Mouse (Mus musculus) layer of hippocampus, adult 11-12 months (tissue): Measurements from ENCODE around the gene Robo1.

Experiments
- DNase-seq: peaks from one replicate; pipeline ENCODE4 v3.0.0; 2022; ENCODE audit warnings: low spot score

Gene Robo1

DNA sequence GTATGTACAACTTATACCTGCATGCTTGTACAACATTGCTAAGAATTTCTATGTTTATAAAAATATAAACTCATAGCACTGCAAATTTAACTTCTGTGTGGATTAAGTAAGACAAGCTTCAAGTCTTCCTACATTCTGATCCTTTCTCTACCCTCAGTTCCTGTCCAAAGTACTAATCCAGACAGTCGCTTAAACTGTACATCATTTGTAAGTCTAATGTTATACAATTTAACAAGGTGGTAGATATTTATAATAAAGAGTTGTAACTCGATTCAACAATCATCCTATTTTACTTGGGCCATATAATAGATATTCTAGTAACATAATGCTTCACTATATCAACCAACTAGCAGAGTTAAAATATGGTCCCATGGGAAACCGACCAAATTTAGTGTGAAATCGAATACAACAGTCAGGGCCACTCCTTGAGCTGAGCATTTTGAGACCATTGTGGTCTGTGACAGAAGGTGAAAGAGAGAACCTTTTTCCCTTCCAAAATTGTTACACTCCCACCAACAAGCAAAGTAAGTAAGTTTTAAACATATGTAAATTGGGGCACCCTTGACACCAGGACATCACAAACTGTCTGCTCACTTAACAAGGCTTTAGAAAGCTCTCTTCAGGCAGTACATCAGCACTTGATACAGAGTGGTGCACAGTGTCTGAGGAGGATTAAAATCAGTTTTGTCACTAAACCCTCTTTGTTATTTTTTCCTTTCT lies 295.5 kb downstream of the Robo1 start:
- DNase-seq: no peak

DNA sequence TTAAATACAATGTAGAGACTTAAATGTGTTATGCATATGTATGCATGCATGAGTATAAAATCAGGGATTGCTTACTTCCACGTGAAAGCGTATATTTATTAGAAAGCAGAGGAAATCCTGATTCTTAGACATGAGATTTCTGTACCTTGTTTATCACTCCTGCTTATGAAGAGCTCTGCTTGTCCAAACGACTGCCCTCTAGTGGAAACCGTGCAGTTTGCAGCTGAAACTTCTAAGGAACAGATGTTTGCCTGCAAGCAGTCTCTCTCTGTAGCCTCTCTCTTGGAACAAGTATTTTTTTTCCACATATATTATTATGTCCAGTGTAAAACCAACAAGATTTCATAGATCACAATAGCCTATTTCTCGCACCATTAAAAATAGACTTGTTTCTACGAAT lies 297.0 kb downstream of the Robo1 start:
- DNase-seq: peak; percentile 81

DNA sequence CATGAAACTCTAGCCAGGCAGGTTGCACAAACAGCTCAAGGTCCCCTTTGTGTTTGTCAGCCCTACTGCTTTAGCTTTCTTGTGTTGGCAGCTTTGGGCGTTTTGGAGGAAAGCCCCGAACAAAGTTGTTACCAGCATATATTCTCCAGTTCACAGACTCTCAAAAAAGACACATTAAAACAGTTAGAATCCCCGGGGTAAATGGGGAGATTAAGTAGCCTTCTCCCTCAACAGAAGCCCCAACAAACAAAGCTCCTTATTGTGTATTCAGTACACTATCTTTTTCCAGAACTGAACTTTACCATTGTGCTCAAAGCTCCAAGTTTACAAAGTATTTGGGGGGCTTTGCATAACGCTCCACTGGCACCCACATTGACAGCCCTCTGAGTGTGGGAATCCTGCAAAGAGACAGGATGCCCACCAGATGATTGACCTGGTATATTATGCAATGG lies 302.6 kb downstream of the Robo1 start:
- no peak for DNase-seq

DNA sequence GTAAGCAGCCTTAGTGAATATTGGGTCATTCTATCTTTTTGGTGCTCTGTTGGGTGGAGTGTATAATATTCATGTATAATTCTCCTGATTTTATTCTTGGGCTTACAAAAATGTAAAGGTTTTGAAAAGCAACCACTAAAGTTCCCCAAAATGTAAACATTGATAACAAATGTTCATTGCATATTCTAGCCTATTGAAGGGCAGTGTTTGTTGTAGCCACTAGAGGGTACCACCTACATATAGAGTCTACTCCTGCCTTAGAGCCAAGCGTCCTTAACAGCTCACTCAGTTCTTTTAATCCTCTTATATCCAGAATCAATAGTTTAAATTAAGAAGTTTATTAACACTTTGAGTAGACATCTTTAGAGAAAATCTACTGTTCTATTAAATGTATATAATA lies 306.8 kb downstream of the Robo1 start:
- no peak for DNase-seq

DNA sequence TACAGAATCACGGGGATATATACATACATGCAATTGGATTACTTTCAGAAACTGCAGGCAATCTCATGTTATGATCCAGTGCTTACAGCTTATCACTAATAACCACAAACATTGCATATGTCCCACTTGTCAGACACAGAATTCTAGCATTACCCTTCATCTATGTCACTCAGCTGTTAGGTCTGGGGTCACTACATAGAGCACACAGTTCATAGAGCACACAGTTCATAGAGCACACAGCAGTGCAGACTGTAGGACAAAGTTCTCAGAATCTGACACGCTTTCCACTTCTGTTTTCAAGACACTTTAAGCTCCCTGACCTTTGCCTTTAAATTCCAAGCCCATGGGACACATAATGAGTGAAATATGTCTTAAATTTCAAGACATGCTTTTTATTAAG lies 307.3 kb downstream of the Robo1 start:
- no peak for DNase-seq

DNA sequence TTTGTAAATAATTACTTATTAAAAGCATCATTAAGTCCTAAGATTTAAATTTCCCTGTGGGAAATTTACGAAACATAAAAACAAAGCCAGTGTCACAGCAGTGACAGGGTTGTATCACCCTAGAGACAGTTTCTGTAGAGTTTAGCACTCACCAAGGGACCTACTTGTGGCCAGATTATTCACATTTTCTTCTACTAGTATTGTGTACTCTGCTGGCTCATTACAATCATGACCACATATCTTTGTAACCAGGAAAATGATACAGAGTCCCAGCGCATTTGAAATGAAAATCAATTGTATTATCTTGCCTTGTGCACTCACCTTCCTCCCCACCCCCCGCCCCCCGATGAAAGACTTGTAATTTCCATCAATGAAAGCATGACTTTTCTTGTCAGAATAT lies 314.3 kb downstream of the Robo1 start:
- no peak for DNase-seq

DNA sequence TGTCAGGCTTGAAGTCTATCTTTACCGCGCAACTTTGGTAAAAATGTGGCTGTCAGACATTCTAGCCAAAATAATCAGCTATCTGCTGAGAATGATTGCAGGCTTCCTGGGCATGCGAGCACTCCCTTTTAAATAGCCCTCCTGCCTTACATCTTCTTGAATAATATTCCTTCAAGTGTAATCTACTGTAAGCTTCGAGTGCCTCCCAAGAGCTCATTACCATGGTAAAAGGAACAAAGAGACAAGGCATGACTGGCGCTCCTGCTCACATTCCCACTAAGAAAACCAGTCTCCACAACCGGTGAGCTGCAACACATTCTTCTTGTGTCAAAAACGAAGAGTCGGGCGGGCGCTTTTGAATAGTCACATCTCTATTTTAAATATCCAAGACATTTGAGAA lies 314.8 kb downstream of the Robo1 start:
- DNase-seq: no peak

DNA sequence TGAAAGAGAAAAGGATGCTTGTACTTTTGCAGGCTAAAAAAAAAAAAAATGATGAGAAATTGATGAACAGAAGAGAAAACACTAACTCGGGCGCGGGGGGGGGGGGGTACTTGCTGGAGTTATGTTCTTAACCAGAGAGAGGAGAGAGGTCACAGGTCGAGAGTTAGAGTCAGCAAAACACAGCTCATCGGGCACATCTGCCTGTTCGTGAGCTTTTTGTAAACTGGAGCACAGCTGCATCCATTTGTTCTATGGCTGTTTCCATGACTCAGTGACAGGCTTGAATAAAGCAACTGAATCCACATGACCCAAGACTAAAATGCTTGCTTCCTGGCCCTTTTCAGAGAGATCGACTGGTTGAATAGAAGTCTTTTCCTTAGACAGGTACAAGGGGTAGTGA lies 325.7 kb downstream of the Robo1 start:
- no peak for DNase-seq

DNA sequence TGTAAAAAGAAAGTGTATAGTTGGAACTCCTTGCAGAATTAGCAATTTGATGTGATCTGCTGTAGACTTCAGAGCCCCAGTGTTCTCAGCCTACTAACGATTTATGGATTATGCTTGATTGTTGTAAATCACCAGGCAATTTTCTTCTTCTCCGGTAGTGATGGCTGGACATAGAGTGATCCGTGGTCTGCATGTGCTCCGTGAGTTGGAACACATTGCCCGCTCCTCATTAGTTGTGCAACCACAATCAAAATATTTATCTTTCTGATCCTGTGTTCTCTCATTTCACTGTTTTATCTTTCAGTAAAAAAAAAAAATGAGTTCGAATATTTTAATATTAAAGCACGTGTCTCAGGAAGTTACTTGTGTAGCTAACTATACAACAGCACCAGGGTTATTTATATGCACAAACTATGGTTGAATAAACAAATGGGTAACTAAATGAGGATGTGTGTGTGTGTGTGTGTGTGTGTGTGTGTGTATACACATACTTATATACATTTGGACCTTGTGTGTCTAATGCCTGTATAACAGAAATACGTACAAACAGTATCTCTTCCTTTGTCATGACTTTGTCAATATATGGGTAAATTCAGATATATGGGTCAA lies 331.3 kb downstream of the Robo1 start:
- DNase-seq: no peak

DNA sequence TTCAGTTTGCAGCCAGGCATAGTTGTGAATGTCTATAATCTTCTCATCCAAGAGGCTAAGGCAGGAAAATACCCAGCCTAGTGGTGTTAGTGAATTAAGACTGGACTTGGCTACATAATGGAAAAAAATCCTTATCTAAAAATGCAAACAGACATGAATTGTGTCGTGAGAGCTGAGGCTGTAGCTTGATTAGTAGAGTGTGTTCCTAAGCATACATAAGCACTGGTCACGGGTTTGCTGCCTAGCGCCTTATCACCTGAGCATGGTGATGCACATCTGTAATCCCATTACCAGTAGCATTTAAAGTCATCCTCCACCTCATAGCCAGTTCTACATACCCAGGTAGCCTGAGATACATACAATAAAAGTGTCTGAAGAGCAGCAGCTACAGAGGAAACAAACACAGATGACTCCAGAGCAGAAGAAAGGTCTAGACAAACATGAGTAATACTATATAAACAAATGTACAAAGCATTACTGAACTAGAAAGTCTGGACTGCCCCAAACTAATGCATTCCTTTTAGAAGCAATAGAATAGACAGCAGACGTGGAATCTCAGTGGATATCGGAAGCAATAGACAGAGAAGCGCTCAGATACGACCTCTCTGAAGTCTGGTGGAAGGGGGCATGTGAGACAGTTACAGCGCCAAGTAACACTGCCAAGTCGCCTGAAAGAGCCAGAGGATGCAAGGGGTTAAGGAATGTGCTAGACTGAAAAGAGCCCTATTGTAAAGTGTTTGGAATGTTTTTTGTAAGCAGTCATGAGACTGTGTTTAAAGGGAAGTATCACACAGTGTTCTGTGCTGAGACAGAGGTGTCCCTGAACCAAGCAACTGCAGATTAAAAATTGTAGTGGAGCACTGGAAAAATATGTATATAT lies 333.1 kb downstream of the Robo1 start:
- no peak for DNase-seq

DNA sequence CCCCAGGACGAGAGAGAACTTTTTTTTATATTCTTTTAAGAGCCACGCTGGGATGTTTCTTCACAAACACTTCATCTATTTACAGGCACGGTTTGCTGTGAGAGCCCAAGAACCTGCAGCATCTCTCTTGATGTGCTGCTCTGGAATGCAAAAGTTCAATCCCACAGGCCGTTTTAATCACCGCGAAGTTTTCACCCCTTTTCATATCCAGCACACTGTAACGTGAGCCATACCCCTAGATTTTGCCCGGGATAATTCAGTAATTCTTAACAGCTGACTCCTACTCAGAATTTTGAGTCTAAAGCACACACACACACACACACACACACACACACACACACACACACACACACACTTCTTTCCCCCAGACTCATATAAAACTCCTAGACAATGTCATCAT lies 337.8 kb downstream of the Robo1 start:
- DNase-seq: no peak

DNA sequence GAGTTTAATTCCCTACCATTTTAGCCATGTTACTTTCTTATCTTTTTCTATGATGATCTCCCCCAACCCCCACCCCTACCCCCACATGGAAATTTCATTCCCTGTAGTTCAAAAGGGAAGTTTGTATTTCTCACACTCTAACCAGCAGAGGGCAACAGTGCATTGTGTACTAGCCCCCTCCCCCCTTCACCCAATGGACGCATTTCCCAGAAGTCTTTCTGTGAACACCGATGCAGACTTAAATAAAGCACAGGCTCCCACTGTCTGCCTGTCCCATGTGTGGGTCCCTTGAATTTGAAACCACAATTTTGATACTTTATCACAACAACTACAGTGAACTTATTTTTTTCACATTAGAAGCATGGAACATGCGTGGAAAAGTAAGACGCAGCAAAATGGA lies 341.2 kb downstream of the Robo1 start:
- DNase-seq: peak; percentile 41

DNA sequence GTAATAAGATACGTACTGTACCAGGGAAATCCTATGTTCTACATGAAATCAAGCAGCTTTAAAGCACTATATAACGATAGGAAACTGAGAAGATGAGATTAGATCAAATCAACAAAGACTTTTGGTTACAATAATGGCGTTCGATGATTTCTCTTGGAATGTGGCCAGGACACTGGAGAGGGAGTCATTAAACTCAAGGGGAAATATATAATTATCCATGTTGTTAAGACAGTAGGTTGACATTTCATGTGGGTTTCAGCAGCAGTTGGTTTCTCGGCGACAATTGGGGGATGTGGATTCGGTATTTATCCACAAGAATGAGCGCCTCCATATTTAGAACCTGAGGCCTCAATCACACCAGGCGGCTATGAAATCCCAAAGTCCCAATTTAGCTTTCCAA lies 347.3 kb downstream of the Robo1 start:
- DNase-seq: no peak

DNA sequence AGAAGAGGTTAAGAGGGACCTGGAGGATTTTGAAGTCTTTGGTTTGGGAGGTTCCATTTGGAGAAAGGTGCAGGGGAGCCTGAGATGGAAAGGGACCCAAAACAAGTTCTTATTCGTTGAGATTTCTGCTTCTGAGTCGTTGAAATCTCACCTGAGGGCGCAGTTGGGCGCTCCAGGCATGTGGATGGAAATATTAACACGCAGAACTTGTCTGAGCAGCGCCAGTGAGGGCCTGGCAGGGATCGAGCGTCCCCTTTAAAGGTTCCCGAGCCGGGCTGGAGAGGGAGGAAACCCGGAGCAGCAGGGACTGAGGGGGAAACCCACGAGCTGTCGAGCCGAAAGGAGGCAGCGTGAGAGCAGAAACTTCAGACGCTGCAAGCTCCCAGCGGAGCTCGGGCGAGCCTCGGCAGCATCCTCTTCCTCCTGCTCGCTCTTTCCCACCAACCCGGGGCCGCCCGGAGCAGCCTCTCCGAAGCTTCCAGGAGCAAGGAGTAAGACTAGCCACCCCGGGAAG lies 354.8 kb downstream of the Robo1 start:
- peak; percentile 64 for DNase-seq

DNA sequence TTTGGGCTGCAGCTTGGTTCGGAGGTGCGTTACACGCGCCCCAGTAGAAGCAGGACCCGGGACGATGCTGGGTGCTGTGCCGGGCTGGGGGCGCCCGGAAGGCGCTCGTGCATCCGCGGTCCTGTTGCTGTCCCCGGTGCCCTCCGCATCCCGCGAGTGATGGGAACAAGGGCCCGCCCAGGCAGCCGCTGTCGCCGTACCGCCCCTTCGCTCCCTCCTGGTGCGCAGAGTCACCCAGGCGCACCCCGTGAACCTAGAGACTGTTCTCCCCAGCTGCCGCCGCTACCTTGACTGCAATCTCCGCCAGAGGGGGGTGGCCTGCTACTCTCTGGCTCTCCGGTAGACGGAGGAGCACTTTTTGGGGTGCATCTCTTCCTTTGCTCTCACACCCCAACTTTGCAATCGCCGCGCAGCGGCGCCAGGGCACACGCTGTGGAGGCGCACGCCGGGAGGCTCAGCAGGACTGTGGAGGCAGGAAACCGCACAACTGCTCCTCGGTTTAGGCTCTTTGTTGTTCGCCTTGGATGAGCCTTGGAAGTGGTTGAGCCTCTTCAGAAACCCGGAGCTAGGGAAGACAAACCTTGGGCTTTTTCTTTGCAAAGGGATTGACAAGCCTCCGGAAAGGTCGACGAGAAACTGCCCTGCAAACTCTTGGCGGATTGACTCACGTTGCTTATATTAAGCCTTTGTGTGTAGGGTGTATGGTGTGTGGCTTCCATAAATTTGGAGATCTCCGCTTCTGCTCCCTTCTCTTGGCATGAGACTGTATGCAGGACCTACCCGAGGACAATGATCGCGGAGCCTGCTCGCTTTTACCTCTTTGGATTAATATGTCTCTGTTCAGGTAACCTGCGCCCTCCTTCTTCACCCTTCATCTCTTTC lies 355.5 kb downstream of the Robo1 start:
- DNase-seq: peak; percentile 58

DNA sequence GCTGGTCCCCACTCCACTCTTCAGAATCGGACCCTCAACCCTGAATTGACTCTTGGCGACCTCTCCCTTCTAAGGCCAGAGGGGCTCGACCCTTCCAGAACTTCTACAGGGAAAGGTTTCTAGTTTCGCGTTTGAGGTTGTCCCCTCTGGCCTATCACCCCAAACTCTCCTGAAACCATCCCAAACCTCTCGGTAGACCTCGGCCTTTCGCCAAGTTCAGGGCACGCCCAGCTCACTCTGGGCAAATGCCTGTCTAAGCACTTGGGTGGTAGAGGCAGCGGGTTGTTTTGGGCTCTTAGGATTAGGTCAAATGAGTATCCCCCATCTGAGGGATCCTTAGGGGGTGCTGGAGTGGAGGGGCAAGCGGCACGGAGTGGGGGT lies 356.1 kb downstream of the Robo1 start:
- DNase-seq: no peak

DNA sequence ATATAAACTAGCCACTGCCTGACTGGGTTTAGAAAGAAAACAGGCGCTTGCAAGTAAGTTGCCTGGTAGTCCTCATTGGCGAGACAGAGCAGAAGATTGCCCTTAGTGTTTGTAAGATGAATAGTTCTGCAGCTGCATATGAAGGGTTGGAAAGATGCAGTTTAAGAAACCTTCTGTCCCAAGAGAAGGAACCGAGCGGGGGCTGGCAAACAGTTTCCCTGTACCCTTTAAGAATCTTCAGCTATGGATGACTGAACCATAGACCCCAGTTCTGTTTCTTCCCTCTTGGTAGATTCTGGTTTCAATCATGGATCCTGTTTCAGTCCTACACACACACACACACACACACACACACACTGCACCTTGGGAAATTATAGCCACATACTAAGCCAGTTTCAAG lies 356.7 kb downstream of the Robo1 start:
- no peak for DNase-seq

DNA sequence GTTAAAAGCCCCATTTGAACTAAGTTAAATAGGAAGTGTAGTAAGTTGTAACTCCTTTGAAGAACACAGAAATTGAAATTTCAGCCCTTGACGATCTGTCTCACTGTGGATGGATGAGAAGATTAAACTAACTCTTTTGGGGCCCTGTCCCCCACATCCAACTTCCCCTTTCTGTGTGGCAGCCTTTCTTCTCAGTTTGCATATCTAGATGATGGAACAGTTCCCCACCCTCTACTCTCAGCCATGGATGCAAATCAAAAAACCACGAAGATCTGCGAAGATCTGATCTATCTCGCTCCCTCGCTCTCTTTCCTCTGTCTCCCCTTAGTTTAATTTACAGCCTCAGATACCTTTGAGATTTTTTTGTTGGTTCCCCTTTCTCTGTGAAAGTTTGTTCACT lies 357.3 kb downstream of the Robo1 start:
- no peak for DNase-seq

DNA sequence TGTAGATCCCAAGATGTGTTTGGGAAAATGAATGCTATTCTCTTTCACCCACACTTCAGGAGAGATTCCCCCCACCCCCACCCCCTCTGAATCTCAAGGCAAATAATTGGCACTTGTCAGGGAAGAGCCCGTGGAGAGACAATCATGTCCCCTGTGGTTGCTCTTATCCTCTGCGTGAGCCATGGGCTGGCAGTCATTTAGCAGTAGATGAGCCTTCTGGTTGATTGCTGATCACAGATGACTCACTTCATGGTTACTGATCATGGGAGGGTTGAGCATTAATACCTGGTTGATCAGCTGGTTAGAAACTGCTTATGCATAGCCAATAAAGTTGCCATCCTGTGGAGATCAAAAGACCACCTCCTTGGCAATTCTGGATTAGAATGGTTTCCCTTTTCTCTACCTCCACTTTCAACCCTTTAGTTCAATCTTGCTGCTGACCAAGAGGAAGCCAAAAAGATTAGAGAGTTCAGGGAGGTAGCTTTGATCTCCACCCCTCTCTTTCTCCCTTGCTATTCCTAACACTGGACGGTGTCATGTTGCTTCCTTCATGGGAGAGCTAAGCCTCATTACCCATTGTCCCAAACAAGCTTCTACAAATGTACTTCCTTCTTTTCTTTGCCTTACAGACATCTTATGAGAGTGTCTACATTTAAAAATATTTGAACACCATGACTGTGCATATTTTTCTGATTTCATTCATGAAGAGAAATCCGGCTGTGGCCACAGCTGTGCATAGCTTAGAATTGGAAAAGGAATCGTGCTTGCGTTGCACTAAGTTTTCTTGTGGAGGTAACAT lies 362.3 kb downstream of the Robo1 start:
- DNase-seq: no peak

DNA sequence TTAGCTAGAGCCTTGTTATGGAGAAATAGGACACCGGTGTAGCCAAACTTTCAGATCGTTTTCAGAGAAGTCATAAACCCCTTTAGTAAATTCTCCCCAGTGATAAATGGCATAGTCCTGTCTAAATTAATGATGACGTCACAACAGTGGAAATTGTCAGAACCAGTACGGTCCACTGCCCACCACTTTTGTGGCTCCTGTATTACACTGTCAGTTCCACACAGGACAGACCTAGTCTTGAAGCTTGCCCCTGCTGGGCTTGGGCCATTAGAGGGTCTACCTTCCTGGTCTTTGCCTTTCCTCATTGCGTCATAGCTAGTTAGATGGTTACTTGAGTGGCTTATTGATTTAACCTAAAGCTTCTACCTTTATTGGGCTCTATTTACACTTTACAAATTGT lies 369.1 kb downstream of the Robo1 start:
- no peak for DNase-seq

DNA sequence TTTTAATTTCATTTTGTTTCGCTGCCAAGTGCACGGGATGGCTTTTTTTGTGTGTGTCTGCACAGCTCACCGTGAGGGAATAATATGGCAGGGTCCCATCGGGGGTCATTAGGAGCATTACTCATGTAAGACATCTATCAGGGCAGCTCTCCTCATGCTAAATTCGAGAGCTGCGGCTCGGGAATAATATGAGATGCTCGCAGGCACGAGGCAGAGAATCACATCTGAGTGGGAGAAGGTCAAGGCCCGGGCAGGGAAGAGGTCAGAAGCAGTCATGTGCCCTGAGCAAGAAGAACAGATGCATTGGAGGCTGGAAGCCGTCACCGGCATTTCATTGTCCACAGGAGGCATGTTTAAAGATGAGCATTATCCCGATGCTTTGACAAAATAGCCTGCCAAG lies 370.3 kb downstream of the Robo1 start:
- DNase-seq: no peak
